Mouse (Mus musculus): ENCODE measurements around the gene Tec. TPM values are rescaled to one million over a fixed set of nuclear protein-coding genes. Genes with fewer than 3 reads are reported as not detected.

The Tec gene
- total RNA-seq, 1 experiment: 4.7 TPM

DNA sequence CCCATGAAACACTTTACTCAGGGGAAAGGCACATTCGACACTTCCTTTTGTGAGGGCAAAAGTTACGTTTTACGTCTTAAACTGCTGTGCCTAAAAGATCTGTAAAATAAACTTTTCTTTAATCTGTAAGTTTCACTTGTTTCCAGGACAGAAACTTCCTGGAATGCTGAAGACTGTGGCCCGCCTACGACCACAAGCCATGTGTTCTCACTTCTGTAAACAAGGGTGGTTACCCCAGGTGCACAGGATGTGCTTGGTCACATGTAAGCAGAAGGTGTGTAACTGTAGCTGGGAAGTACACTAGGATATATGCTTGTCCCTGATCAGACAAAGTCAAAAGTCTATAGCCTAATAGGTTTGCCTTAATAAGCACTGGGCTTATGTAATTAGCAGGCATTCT, 107.0 kb downstream of the Tec start:
- Histone ChIP-seq H3K27ac (ENCODE audit: insufficient read depth, low read depth, low read length, poor library complexity, severe bottlenecking) (no peak overlapping the region), H3K36me3 (ENCODE audit: control insufficient read depth, insufficient read depth, low read length, poor library complexity, severe bottlenecking) (no peaks in the 10 kb centered on the region; the same call in 1 of the 2 replicates), H3K4me3 (ENCODE audit: insufficient read depth in 1 of 2, low read depth in 1 of 2, low read length in 2 of 2, poor library complexity in 1 of 2, severe bottlenecking in 1 of 2) (no peak overlapping the region), H3K9ac (ENCODE audit: insufficient read depth, low read depth, low read length, poor library complexity, severe bottlenecking) (no peak overlapping the region), H3K4me1 (ENCODE audit: control insufficient read depth in 2 of 2, insufficient read depth in 2 of 2, low read length in 2 of 2, poor library complexity in 1 of 2) (no peaks in the 10 kb centered on the region), H3K9me3 (ENCODE audit: control insufficient read depth, insufficient read depth, low read depth, low read length) (no peaks in the 10 kb centered on the region)
- DNase-seq (ENCODE audit: low read depth, low spot score): no peak
- in situ Hi-C loops (cut with MboI; ENCODE audit: low sequenced_read_pairs in 2 of 2, unreplicated experiment in 2 of 2): no loop called here
- no peak for TF ChIP-seq ZC3H11A (IDR thresholded peaks at IDR 0.05; ENCODE audit: borderline replicate concordance, low read depth, low read length)
- no peak for TF ChIP-seq MAFK (IDR thresholded peaks at IDR 0.05; ENCODE audit: insufficient read depth, low read depth, low read length)
- no peak for TF ChIP-seq CHD2 (IDR thresholded peaks at IDR 0.05; ENCODE audit: low read depth, low read length)
- TF ChIP-seq ZNF384 (IDR thresholded peaks at IDR 0.05; ENCODE audit: low read depth, low read length): no peak
- no peak for TF ChIP-seq HCFC1 (IDR thresholded peaks at IDR 0.05; ENCODE audit: borderline replicate concordance, insufficient read depth, low read length)

DNA sequence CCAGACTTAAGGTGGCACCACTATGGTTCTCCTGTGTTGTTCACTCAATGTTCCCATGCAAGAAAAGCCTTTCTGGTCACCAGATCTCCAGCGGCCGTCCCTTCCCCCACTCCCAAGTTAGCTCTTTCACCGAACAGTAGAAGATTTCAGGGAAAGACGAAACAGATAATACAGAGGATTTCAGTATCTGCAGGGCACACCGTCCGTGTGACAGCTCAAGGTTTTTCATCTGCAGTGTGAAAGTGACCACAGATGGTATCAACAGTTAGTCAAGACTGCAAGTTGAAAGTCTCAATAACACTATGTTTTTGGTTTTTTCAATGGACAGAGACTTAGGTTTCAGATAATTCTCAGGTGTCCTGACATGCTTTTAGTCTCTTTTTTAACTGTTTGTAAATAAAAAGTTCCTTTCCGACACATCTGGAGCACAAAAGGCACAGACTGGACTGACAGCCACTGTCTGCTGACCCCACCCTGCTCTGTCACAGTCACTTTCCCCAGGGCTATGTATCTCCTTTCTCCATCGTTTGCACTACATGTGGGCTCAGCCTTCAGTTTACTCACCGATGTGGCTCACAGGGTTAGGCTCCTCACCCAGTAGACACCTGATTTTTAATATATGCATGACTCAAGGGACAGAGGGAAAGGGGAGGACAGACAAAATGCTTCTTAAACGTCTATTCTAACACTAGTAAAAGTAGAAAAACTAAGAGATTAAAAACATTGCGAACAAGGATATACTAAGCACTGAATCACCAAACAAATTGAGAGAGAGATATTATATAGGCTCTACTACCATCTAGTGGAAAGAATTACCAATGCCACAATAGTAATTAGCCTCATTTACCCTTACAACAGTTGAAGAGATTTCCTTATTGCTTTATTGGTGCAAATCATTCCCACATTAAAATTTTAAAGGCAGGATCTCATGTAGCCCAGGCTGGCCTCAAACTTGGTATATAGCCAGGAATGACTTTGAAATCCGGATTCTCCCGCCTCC, 109.1 kb downstream of the Tec start:
- Histone ChIP-seq H3K9ac (ENCODE audit: insufficient read depth, low read depth, low read length, poor library complexity, severe bottlenecking) (no peak overlapping the region), H3K4me3 (ENCODE audit: insufficient read depth in 1 of 2, low read depth in 1 of 2, low read length in 2 of 2, poor library complexity in 1 of 2, severe bottlenecking in 1 of 2) (no peak overlapping the region), H3K4me1 (ENCODE audit: control insufficient read depth in 2 of 2, insufficient read depth in 2 of 2, low read length in 2 of 2, poor library complexity in 1 of 2) (no peaks in the 10 kb centered on the region), H3K27ac (ENCODE audit: insufficient read depth, low read depth, low read length, poor library complexity, severe bottlenecking) (no peak overlapping the region), H3K9me3 (ENCODE audit: control insufficient read depth, insufficient read depth, low read depth, low read length) (no peaks in the 10 kb centered on the region), H3K36me3 (ENCODE audit: control insufficient read depth, insufficient read depth, low read length, poor library complexity, severe bottlenecking) (no peaks in the 10 kb centered on the region; the same call in 1 of the 2 replicates)
- in situ Hi-C loops (cut with MboI; ENCODE audit: low sequenced_read_pairs in 2 of 2, unreplicated experiment in 2 of 2): no loop called here
- no peak for DNase-seq (ENCODE audit: low read depth, low spot score)
- no peak for TF ChIP-seq CHD2 (IDR thresholded peaks at IDR 0.05; ENCODE audit: low read depth, low read length)
- TF ChIP-seq ZNF384 (IDR thresholded peaks at IDR 0.05; ENCODE audit: low read depth, low read length): no peak
- TF ChIP-seq HCFC1 (IDR thresholded peaks at IDR 0.05; ENCODE audit: borderline replicate concordance, insufficient read depth, low read length): no peak
- no peak for TF ChIP-seq MAFK (IDR thresholded peaks at IDR 0.05; ENCODE audit: insufficient read depth, low read depth, low read length)
- no peak for TF ChIP-seq ZC3H11A (IDR thresholded peaks at IDR 0.05; ENCODE audit: borderline replicate concordance, low read depth, low read length)

GRCm38 (mm10) chr5:72757155-72757773, 111.0 kb downstream of the Tec start:
- no peaks in the 10 kb centered on the region for H3K36me3 ChIP-seq (ENCODE audit: control insufficient read depth, insufficient read depth, low read length, poor library complexity, severe bottlenecking)
- TF ChIP-seq CHD2 (IDR thresholded peaks at IDR 0.05; ENCODE audit: low read depth, low read length) (no peak), MAFK (IDR thresholded peaks at IDR 0.05; ENCODE audit: insufficient read depth, low read depth, low read length) (no peak), ZC3H11A (IDR thresholded peaks at IDR 0.05; ENCODE audit: borderline replicate concordance, low read depth, low read length) (no peak), ZNF384 (IDR thresholded peaks at IDR 0.05; ENCODE audit: low read depth, low read length) (no peak), HCFC1 (IDR thresholded peaks at IDR 0.05; ENCODE audit: borderline replicate concordance, insufficient read depth, low read length) (no peak)
- H3K9me3 ChIP-seq (ENCODE audit: control insufficient read depth, insufficient read depth, low read depth, low read length): no peaks in the 10 kb centered on the region
- no peak overlapping the region for H3K27ac ChIP-seq (ENCODE audit: insufficient read depth, low read depth, low read length, poor library complexity, severe bottlenecking)
- no peak for DNase-seq (ENCODE audit: low read depth, low spot score)
- H3K9ac ChIP-seq (ENCODE audit: insufficient read depth, low read depth, low read length, poor library complexity, severe bottlenecking): no peak overlapping the region
- in situ Hi-C loops (cut with MboI; ENCODE audit: low sequenced_read_pairs in 2 of 2, unreplicated experiment in 2 of 2): no loop called here
- H3K4me3 ChIP-seq (ENCODE audit: insufficient read depth in 1 of 2, low read depth in 1 of 2, low read length in 2 of 2, poor library complexity in 1 of 2, severe bottlenecking in 1 of 2): no peak overlapping the region
- no peaks in the 10 kb centered on the region for H3K4me1 ChIP-seq (ENCODE audit: control insufficient read depth in 2 of 2, insufficient read depth in 2 of 2, low read length in 2 of 2, poor library complexity in 1 of 2)

DNA sequence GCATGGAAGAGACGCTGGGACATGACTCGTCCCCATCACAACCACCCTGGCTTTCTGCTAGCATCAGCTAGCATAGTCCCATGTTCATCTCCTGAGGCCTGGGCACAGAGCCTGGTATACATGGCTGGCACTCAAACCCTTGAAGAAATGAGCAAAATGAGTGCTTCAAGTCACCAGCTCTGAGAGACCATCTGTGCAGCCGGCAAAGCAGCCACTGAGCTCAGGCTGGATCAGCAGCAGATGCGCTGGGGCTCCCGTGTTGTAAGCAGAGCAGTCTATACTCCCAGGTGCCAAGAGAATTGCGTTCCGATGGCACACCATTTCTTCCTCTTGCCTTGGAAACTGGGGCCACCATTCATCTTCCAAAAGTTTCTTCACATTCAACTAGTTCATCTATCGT, 112.3 kb downstream of the Tec start:
- TF ChIP-seq CHD2 (IDR thresholded peaks at IDR 0.05; ENCODE audit: low read depth, low read length) (no peak), HCFC1 (IDR thresholded peaks at IDR 0.05; ENCODE audit: borderline replicate concordance, insufficient read depth, low read length) (no peak), MAFK (IDR thresholded peaks at IDR 0.05; ENCODE audit: insufficient read depth, low read depth, low read length) (no peak), ZNF384 (IDR thresholded peaks at IDR 0.05; ENCODE audit: low read depth, low read length) (no peak), ZC3H11A (IDR thresholded peaks at IDR 0.05; ENCODE audit: borderline replicate concordance, low read depth, low read length) (no peak)

More for the DNA sequence above, 112.3 kb downstream of the Tec start:
- in situ Hi-C loops (cut with MboI; ENCODE audit: low sequenced_read_pairs in 2 of 2, unreplicated experiment in 2 of 2): no loop called here
- no peak overlapping the region for H3K4me3 ChIP-seq (ENCODE audit: insufficient read depth in 1 of 2, low read depth in 1 of 2, low read length in 2 of 2, poor library complexity in 1 of 2, severe bottlenecking in 1 of 2)
- no peaks in the 10 kb centered on the region for H3K4me1 ChIP-seq (ENCODE audit: control insufficient read depth in 2 of 2, insufficient read depth in 2 of 2, low read length in 2 of 2, poor library complexity in 1 of 2)
- H3K27ac ChIP-seq (ENCODE audit: insufficient read depth, low read depth, low read length, poor library complexity, severe bottlenecking): no peak overlapping the region
- no peaks in the 10 kb centered on the region for H3K9me3 ChIP-seq (ENCODE audit: control insufficient read depth, insufficient read depth, low read depth, low read length)
- no peaks in the 10 kb centered on the region for H3K36me3 ChIP-seq (ENCODE audit: control insufficient read depth, insufficient read depth, low read length, poor library complexity, severe bottlenecking)
- H3K9ac ChIP-seq (ENCODE audit: insufficient read depth, low read depth, low read length, poor library complexity, severe bottlenecking): no peak overlapping the region
- DNase-seq (ENCODE audit: low read depth, low spot score): no peak

Measured in ES-E14 (cell line).